Mouse (Mus musculus): ENCODE results near the gene Fscn1. TPM values are rescaled to one million over a fixed set of nuclear protein-coding genes. Genes with fewer than 3 reads are reported as not detected.

The Fscn1 gene
- polyA plus RNA-seq, 1 experiment: 3.2 TPM

GRCm38 (mm10) chr5:142988520-142988919 is 28.4 kb downstream of the Fscn1 start:
- H3K27ac ChIP-seq (ENCODE audit: insufficient read depth, low read depth, low read length): no peak overlapping the region
- no peak for TF ChIP-seq POLR2A (IDR thresholded peaks at IDR 0.05; ENCODE audit: borderline replicate concordance, low read depth, low read length)
- no peak for TF ChIP-seq CTCF (IDR thresholded peaks at IDR 0.05; ENCODE audit: low read depth, low read length)
- no peak overlapping the region for H3K4me3 ChIP-seq (ENCODE audit: insufficient read depth, low read length)
- H3K4me1 ChIP-seq (ENCODE audit: control insufficient read depth, insufficient read depth, low read length): no peaks in the 10 kb centered on the region

DNA sequence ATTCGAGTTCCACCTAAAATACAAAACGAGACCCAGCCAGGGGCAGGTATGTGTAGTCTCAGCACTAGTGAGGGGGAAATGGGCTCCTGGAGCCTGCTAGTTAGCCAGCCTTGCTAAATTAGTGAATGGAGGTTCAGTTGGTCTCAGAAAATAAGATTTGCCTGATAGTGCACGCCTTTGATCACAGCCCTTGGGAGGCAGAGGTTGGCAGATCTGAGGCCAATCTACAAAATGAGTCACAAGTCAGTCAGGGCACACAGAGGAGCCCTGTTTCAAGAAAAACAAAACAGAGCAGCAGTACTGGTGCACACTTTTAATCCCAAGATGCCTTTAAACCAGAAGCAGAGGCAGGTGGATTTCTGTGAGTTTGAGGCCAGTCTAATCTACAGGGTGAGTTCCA is 29.0 kb downstream of the Fscn1 start:
- TF ChIP-seq POLR2A (IDR thresholded peaks at IDR 0.05; ENCODE audit: borderline replicate concordance, low read depth, low read length) (no peak), CTCF (IDR thresholded peaks at IDR 0.05; ENCODE audit: low read depth, low read length) (no peak)
- no peak overlapping the region for H3K4me3 ChIP-seq (ENCODE audit: insufficient read depth, low read length)
- no peaks in the 10 kb centered on the region for H3K4me1 ChIP-seq (ENCODE audit: control insufficient read depth, insufficient read depth, low read length)
- H3K27ac ChIP-seq (ENCODE audit: insufficient read depth, low read depth, low read length): no peak overlapping the region

DNA sequence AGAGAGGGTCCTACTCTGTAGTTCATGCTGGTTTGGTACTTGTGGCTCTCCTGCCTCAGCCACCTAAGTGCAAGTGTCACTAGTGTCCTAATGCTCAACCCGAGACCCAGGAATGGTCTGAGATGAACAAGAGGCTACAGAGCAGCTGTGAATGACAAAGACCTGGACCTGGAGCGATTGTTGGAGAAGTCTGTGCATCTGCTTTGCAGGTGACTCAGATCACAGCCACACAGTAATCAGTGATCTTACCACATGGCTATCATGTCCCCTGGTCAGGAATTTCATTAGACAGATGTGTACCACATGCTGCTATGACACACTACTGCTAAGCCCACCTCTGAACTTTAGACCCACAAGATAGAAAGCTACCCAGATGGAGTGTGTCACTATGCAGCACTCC is 34.6 kb downstream of the Fscn1 start:
- Histone ChIP-seq H3K27ac (ENCODE audit: insufficient read depth, low read depth, low read length) (no peak overlapping the region), H3K4me1 (ENCODE audit: control insufficient read depth, insufficient read depth, low read length) (no peaks in the 10 kb centered on the region), H3K4me3 (ENCODE audit: insufficient read depth, low read length) (no peak overlapping the region)
- TF ChIP-seq CTCF (IDR thresholded peaks at IDR 0.05; ENCODE audit: low read depth, low read length) (no peak), POLR2A (IDR thresholded peaks at IDR 0.05; ENCODE audit: borderline replicate concordance, low read depth, low read length) (no peak)

GRCm38 (mm10) chr5:142997526-142997925 is 37.4 kb downstream of the Fscn1 start:
- H3K4me1 ChIP-seq (ENCODE audit: control insufficient read depth, insufficient read depth, low read length): no peaks in the 10 kb centered on the region
- no peak overlapping the region for H3K27ac ChIP-seq (ENCODE audit: insufficient read depth, low read depth, low read length)
- no peak overlapping the region for H3K4me3 ChIP-seq (ENCODE audit: insufficient read depth, low read length)
- TF ChIP-seq POLR2A (IDR thresholded peaks at IDR 0.05; ENCODE audit: borderline replicate concordance, low read depth, low read length) (no peak), CTCF (IDR thresholded peaks at IDR 0.05; ENCODE audit: low read depth, low read length) (no peak)

DNA sequence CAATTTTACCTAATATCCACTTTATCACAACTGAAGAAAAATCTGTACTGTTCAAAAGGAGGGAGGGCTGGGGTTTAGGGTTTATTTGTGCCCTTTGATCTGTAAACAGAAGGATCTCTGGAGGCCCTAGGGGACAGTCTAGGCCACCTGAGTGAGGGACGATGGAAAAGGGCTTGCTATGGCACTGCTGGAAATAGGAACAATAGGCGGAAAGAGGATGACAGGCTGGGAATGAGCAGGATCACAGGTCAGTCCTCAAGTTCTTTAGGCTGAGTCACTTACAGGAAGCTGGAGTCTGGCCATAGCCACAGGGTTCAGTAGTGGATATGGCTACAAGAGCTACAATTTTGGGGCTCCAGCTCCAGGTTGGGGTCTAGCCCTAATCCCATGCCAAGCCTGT is 38.0 kb downstream of the Fscn1 start:
- H3K4me1 ChIP-seq (ENCODE audit: control insufficient read depth, insufficient read depth, low read length): no peaks in the 10 kb centered on the region
- TF ChIP-seq POLR2A (IDR thresholded peaks at IDR 0.05; ENCODE audit: borderline replicate concordance, low read depth, low read length) (no peak), CTCF (IDR thresholded peaks at IDR 0.05; ENCODE audit: low read depth, low read length) (no peak)
- no peak overlapping the region for H3K4me3 ChIP-seq (ENCODE audit: insufficient read depth, low read length)
- H3K27ac ChIP-seq (ENCODE audit: insufficient read depth, low read depth, low read length): no peak overlapping the region

GRCm38 (mm10) chr5:143000091-143000490 is 39.9 kb downstream of the Fscn1 start:
- no peak overlapping the region for H3K27ac ChIP-seq (ENCODE audit: insufficient read depth, low read depth, low read length)
- H3K4me1 ChIP-seq (ENCODE audit: control insufficient read depth, insufficient read depth, low read length): no peaks in the 10 kb centered on the region
- TF ChIP-seq POLR2A (IDR thresholded peaks at IDR 0.05; ENCODE audit: borderline replicate concordance, low read depth, low read length) (no peak), CTCF (IDR thresholded peaks at IDR 0.05; ENCODE audit: low read depth, low read length) (no peak)

GRCm38 (mm10) chr5:143000654-143001500 is 40.7 kb downstream of the Fscn1 start:
- TF ChIP-seq CTCF (IDR thresholded peaks at IDR 0.05; ENCODE audit: low read depth, low read length) (no peak), POLR2A (IDR thresholded peaks at IDR 0.05; ENCODE audit: borderline replicate concordance, low read depth, low read length) (no peak)
- H3K27ac ChIP-seq (ENCODE audit: insufficient read depth, low read depth, low read length): no peak overlapping the region
- no peaks in the 10 kb centered on the region for H3K4me1 ChIP-seq (ENCODE audit: control insufficient read depth, insufficient read depth, low read length)
- H3K4me3 ChIP-seq (ENCODE audit: insufficient read depth, low read length): no peak overlapping the region

More at GRCm38 (mm10) chr5:143000091-143000490, 39.9 kb downstream of the Fscn1 start:
- H3K4me3 ChIP-seq (ENCODE audit: insufficient read depth, low read length): no peak overlapping the region

DNA sequence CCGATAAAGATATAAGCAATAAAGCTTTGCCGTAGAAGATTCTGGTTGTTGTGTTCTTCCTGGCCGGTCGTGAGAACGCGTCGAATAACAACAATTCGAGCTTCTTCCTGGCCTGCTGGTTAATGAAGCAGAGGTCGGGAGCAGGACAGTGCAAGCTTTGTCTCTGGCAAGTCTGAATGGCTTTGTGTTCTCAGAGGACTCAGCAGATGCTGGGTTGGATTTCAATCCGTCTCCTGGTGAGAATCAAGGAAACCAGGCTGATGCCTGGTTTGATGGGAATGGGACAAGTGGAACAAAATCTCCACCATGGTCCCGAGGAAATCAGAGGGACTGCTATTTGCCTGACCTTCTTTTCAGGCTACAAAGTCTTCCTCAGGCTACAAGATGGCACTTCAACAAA is 49.2 kb downstream of the Fscn1 start:
- Histone ChIP-seq H3K4me1 (ENCODE audit: control insufficient read depth, insufficient read depth, low read length) (no peaks in the 10 kb centered on the region), H3K4me3 (ENCODE audit: insufficient read depth, low read length) (no peak overlapping the region), H3K27ac (ENCODE audit: insufficient read depth, low read depth, low read length) (no peak overlapping the region)
- no peak for TF ChIP-seq CTCF (IDR thresholded peaks at IDR 0.05; ENCODE audit: low read depth, low read length)
- TF ChIP-seq POLR2A (IDR thresholded peaks at IDR 0.05; ENCODE audit: borderline replicate concordance, low read depth, low read length): no peak

GRCm38 (mm10) chr5:143017401-143017800 is 57.3 kb downstream of the Fscn1 start:
- no peak overlapping the region for H3K4me3 ChIP-seq (ENCODE audit: insufficient read depth, low read length)
- no peak for TF ChIP-seq CTCF (IDR thresholded peaks at IDR 0.05; ENCODE audit: low read depth, low read length)
- TF ChIP-seq POLR2A (IDR thresholded peaks at IDR 0.05; ENCODE audit: borderline replicate concordance, low read depth, low read length): no peak
- no peaks in the 10 kb centered on the region for H3K4me1 ChIP-seq (ENCODE audit: control insufficient read depth, insufficient read depth, low read length)
- H3K27ac ChIP-seq (ENCODE audit: insufficient read depth, low read depth, low read length): no peak overlapping the region

Other genes starting within 250 kb of the Fscn1 start
- 57.3 and 64.5 TPM in 2 replicates for gene Tnrc18, start 142.7 kb upstream of the Fscn1 start, polyA plus RNA-seq (2012; ENCODE audit: insufficient read depth, insufficient read length, missing spikeins)
- gene Fbxl18, start 64.9 kb upstream of the Fscn1 start, polyA plus RNA-seq (2012; ENCODE audit: insufficient read depth, insufficient read length, missing spikeins): 9.0 and 12.5 TPM in 2 replicates
- 8,885 and 10,895 TPM in 2 replicates for gene Actb, start 53.6 kb upstream of the Fscn1 start, polyA plus RNA-seq (2012; ENCODE audit: insufficient read depth, insufficient read length, missing spikeins)
- 33.7 and 38.8 TPM in 2 replicates for gene Rnf216, start 152.7 kb downstream of the Fscn1 start, polyA plus RNA-seq (2012; ENCODE audit: insufficient read depth, insufficient read length, missing spikeins)
- not detected in 2 replicates for gene Olfr718-ps1, start 187.2 kb downstream of the Fscn1 start, polyA plus RNA-seq (2012; ENCODE audit: insufficient read depth, insufficient read length, missing spikeins)
- gene Rbak, start 220.4 kb downstream of the Fscn1 start, polyA plus RNA-seq (2012; ENCODE audit: insufficient read depth, insufficient read length, missing spikeins): 5.7 and 7.2 TPM in 2 replicates
- gene Spdye4b, start 220.7 kb downstream of the Fscn1 start, polyA plus RNA-seq (2012; ENCODE audit: insufficient read depth, insufficient read length, missing spikeins): not detected in 2 replicates

All from bone marrow macrophage, adult 2 months (primary cell).